Mouse (Mus musculus) thymus, adult 18-20 months (tissue): ENCODE results near the gene Synj2.
A peak's percentile ranks its signal among the peaks of the same experiment; 100 is the strongest.

Experiments used
- DNase-seq, 2 experiments: peaks; one replicate each; pipeline ENCODE4 v3.0.0; 2022; ENCODE audit warnings: mixed read lengths in 2 of 2

Gene Synj2

DNA sequence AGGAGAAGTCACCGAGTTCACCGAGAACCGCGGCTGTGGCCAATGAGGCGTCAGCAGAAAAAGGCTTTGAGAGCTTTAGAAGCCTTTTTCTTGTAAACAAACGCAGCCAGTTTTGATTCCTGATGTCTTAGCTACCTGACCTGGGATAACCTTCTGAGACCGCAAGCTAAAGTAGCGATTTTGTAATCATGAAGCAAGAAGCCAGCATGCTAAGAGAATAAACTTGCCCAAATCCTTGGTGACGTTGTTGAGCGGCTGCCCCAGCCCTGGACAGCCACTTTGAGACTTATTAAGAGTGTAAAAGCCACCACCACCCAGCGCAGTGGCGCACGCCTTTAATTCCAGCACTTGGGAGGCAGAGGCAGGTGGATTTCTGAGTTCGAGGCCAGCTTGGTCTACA, 4.8 kb upstream of the Synj2 start:
- DNase-seq = no peak

- no peak for DNase-seq
Observed at GRCm38 (mm10) chr17:5937441-5937840, 3.6 kb upstream of the Synj2 start.

DNA sequence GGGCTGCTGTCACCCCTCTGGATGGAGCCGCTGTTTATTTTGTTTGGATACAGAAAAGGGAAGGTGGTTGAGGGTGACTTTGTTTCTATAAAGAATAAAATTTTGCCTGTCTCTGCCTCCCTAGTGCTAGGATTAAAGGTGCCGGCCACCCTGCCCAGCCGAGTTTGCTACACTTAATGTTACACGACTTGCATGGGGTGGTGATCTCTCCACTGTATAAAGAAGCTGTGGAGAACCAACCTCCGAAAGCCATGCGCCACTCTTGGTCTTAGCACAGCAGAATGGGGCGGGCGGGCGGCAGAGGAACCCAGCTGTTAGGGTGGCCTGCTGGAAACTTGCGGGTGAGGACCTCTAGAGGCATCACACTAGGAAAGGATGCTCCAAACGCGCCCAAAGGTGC, 1.2 kb upstream of the Synj2 start:
- no peak for DNase-seq

- peak; percentile 82 for DNase-seq
Observed at GRCm38 (mm10) chr17:5940792-5941191, 288 bp upstream of the Synj2 start.

DNA sequence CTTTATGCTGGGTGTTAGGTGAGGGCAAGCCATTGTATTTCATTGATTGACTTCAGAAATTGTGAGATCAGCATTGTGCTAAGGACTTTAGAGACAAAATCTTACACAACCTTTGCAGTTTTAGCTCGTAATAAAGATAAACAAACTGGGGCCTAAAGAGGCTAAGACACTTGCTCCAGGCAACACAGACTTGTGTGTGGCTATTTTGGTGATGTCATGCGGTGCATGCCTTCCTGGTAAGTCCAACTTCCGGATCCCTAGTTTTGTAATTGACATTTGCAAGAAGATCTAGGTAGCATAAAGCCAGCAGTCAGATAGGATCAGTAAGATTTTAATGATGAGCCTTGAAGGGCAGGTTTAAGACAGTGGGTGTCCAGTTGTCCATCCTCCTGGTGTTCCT, 1.1 kb downstream of the Synj2 start:
- no peak for DNase-seq

DNA sequence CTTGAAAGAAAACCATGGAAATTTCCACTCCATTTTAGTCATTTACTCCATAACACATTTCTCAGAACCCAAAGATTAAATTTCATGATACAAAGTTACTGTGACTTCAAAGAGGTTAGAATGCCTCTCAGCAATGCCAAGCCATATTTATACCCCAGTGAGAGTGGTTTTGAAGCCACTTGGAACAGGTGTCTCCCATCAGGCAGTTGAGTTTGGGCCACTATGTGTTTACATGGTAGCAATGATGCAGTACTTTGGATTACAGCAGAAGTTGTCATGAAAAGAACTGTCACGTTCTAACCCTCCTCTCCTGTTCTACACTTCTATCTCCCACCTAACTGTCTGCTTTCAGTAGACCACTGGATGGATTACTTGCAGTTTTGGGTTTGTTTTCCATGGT, 2.0 kb downstream of the Synj2 start:
- no peak for DNase-seq

GRCm38 (mm10) chr17:5947039-5947438, 6.0 kb downstream of the Synj2 start:
- no peak for DNase-seq

DNA sequence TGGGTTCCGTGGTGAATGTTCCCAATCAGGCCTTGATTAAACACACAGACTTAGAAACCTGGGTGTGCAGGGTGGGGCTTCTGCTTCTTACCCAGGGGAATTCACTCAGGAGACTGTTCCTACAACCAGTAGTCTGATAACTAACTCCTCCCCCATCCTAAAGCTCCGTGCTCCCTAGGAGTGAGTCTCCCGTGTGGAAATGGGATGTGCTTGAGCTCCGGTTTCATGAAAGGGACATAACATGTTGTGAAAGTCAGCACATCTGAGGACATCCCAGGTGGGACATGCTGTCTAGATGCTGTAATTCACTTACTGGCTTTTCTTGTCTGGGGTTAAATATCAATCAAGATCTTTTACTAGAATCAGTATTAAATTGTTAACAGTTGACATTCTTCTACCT, 11.4 kb downstream of the Synj2 start:
- no peak for DNase-seq

- no peak for DNase-seq
Observed at GRCm38 (mm10) chr17:5956350-5957000, 15.4 kb downstream of the Synj2 start.

DNA sequence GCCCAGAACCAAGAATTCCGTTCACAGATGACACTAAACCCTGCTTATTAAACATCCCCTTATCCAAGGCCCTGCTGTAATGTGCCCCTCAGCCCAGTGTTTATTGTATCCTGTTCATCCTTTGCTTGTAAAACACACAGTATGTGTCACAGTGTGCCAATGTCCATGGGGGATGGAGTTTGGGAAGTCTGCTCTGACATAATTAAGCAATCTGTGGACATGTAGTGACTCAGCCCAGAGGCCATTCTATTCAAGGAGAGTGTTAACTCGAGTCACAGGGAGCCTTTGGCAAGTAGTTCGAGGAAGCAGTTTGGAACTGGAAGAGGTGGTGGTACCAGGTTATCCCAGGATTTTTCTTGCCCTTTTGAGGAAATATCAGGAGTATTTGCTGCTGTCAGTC, 16.0 kb downstream of the Synj2 start:
- DNase-seq = no peak

DNA sequence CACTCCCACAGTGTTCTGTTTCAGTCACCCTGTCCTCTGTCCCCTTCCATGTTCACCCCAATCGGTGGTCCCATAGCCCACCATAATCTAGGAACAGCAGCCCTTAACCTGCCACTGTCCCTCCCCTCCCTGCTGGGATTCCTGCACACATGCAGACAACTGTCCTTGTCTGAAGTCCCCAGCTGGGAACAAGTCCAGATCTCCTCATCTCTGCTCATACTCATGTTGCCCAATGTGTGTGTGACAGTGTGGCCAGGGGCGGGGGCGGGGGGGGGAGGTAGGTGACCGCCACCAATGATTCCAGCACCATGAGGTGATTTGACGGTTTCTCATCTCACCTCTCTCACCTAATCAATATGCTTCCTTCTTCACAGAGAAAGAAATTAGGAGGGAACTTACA, 17.1 kb downstream of the Synj2 start:
- no peak for DNase-seq

DNA sequence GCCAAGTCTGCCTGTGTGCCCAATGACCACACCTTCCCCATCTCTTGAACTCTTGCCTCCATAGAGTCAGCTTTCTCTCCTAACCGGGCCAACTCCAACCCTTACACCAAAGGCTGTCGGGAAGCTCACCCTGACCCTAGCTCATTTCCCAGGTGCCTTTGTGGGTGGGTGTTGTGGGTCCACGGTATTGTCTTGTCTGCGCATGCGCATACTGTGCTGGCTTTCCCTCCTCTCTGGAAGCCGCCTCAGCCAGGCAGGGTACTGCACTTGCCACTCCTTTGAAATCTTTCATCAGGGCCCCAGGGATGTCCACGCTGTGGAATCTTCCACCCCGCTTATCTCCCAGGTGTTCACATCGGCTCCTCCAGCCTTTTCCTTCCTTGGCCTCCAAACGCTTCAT, 17.6 kb downstream of the Synj2 start:
- DNase-seq = no peak

GRCm38 (mm10) chr17:5959096-5959495, 18.0 kb downstream of the Synj2 start:
- DNase-seq = no peak

DNA sequence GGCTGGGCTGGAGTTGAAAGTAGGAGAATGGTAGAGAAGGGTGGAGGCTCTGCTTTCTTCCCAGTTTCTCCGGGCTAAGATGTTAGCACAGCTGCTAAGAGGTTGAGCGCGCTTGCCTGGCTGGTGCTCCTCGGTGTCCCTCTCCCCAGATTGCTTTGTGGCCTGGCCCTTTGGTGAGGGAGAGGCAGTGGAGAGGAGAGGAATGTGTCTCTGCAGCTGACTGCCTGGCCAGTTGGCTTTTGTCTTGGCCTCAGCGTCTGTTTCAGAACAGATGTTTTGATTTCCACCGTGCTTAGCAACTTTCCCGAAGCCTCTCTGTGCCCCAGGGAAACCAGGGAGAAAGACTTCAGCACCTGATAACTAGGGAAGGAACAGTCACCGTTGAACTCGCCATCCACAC, 18.7 kb downstream of the Synj2 start:
- no peak for DNase-seq

GRCm38 (mm10) chr17:5963766-5964165, 22.7 kb downstream of the Synj2 start:
- no peak for DNase-seq

DNA sequence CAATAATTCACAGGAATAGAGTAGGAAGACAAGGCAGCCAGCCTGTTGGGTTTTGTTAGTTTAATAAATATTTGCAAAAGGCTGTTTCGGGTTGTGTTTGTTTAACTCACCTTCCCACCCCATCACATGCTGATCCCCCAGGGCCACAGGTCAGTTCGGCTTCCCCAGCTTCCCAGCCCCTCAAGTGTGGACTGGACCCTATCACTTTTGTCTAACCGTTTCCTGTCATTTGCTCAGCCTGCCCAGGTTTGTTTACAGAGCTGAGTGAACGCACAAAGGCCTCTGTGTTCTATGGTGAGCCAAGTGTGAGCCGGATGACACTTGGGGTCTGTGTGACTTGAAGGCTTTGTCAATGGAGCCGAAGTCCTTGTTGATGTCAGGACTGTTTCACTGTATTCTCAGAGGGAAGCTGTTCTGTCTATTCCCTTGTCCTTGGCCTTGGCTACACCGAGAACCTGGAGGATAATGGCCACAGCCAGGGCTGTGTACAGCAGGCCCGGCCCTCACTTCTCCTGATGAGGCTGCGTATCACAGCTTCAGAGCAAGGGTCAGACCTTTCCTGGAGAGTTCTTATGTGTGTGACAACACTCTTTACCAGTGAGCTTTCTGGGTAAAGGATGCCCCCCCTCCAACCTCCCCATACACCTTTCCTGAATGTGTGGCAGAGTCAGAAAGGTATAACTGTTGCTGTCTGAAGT, 24.2 kb downstream of the Synj2 start:
- no peak for DNase-seq

- no peak for DNase-seq
Observed at GRCm38 (mm10) chr17:5966706-5967105, 25.6 kb downstream of the Synj2 start.

DNA sequence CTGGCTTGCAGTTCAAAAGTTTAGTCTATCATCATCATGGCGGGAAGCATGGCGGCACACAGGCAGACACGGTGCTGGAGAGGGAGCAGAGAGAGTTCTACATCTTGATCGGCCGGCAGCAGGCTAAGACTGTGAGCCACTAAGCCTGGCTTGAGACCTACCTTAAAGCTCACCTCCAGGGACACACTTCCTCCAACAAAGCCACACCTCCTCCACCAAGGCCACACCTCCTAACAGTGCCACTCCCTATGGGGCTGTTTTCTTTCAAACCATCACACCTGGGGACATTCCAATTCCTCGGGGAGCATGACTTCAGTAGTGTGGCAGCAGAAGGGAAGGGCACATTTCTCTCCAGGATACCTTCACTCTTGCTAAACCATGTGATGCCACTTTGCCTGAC, 27.5 kb downstream of the Synj2 start:
- no peak for DNase-seq

- DNase-seq = no peak
Observed at GRCm38 (mm10) chr17:5969246-5969645, 28.2 kb downstream of the Synj2 start.

- DNase-seq = no peak
Observed at GRCm38 (mm10) chr17:5970298-5970821, 29.3 kb downstream of the Synj2 start.

DNA sequence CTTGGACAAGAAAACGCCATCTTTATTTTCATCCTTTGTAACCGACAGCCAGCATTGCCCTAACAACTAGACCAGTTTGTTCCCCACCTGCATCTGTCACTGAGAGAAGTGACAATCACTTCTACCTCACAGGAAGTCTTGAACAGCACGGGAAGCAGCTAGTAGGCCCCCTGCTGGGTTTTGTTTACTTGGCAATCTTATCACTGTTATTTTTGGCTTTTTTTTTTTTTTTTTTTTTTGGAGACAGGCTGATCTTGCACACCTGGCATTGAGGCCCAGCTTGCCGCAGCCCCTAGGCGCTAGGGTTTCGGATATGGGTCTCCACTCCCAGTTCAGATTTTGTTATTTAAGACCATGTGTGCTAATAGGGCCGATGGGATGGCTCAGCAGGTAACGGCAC, 32.5 kb downstream of the Synj2 start:
- peak in 1 of 2 experiments; percentile 29 for DNase-seq

- peak; percentile 33 to 56 for DNase-seq
Observed at GRCm38 (mm10) chr17:5975099-5975977, 34.3 kb downstream of the Synj2 start.

DNA sequence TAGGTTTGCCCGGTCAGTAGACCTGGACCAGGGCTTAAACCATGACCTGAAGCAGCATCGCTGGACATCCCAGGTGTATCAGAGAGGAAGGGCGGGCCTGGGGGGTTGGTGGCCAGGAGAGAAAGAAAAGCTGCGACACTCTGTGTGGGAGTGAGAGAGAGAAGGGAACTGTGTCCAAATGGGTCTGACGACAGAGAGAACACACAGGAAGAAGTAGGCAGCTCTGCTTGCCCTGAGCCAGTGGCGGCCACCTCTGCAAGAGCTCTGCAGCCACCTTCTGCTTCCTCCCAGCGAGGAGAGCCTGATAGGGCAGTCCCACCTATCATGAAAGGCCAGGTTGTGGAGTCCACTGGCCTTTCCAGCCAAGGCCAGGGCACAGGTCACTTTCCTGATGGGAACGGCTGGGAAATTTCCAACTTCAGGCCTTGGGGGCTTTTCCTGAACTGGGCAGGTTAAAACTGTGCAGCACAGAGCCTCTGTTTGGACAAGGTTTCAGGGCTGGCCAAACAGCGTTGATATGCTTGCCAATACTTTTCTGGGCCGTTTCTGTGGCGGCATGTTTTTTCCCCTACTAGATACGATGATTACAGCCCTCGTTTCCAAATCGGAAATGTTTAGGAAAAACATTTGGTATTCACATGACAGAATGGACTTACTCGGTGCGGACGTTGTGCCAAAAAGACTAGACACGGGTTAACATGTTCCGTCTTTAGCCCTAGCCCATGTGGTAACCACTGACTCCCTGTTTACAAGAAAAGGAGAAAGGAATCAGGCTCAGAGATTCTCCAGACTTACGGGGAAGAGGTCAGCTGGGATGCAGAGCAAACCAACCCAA, 35.4 kb downstream of the Synj2 start:
- no peak for DNase-seq
